Mouse (Mus musculus): Measurements from ENCODE around the gene Ginm1.
"Not testable (repeated sequence)": the region's sequence is repeated elsewhere in the genome, so short reads cannot be mapped to it uniquely, and the experiment has no call there.

Gene Ginm1

GRCm38 (mm10) chr10:7809937-7810336, 17.3 kb upstream of the Ginm1 start:
- DNase-seq (ENCODE audit: low spot score), result no peak

- no peak for DNase-seq (ENCODE audit: low spot score)
Measured at GRCm38 (mm10) chr10:7802519-7803140, 10.0 kb upstream of the Ginm1 start.

DNA sequence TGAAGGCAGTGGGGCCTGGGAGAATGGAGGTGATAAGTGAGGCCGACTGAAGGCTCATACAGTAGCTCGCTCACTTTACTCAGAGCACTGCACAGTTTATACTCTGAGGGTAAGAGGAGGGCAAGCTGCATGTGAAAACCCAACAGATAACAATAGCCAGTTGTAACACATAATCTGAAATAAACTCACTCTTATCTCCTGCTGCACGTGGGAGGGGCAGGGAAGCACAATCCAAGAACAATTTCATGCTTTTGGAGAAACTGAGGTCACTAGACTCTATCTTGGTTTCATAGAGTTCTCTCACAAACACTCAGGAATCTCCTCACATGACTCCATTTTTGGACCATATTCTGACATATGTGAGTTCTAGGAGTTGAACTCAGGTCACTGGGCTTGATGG, 8.6 kb upstream of the Ginm1 start:
- DNase-seq (ENCODE audit: low spot score), result no peak

DNA sequence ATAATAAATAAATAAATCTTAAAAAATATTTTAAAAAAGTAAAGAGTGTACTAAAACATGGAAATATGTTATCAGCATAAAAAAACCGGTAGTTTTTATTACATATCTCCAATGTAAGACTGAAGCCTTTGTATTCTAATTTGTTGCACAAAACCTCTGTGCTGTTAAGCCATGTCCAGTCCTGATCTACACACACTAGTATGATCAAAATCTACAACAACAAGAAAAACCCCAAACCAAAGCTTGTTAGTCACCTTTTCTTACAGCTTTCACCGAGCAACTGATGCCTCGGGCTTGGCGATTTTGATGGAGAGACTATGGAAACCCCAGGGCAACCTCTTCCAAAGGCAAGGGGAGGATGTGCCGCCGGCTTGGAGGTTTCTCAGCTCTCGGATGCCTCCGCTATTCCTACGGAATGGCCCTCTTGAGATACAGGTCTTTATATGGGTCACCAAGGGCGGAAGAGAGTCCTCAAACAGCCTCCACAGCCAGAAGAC, 322 bp downstream of the Ginm1 start:
- no peak for DNase-seq (ENCODE audit: low spot score)

DNA sequence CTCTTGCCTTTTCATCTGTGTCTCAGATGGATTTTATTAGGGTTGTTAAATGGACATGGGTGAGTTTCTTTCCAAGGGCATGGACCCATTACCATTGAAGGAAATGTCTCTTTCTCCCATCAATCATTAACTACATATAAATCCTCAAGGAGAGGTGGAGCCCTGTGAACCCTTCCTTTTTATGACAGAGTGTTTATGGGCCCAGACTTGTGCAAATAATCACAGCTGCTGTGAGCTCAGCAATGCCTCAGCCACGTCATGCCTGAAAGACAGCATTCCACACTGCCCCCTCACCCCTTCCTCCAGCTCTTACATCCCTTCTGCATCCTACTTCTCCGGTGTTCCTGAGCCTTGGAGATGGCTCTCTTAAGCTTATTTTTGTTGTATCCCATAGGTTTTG, 5.3 kb downstream of the Ginm1 start:
- no peak for DNase-seq (ENCODE audit: low spot score)

- DNase-seq (ENCODE audit: low spot score), result no peak
Measured at GRCm38 (mm10) chr10:7781214-7781613, 11.4 kb downstream of the Ginm1 start.

GRCm38 (mm10) chr10:7780238-7781176, 12.1 kb downstream of the Ginm1 start:
- DNase-seq (ENCODE audit: low spot score), result peak; percentile 90

DNA sequence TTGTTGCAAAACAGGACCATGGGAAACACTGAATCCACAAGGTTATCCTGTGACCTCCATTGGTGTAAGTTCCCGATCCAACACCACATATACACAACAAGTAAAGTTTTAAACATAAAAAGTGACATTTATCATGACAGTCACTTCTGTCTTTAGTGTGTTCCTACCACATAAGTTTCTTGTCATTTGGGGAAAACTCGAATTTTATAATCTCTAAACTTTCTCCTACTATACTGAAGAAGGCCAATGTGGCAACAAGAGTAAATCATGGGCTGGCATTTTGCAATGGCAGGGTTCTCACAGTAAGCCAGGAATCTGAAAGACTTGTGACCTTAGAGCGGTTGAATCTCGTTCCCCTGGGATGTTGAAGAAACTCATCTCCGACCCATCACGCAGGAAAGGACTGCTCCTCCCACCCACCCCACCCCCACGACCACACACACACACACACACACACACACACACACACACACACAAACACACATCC, 12.8 kb downstream of the Ginm1 start:
- DNase-seq (ENCODE audit: low spot score), result no peak

- no peak for DNase-seq (ENCODE audit: low spot score)
Measured at GRCm38 (mm10) chr10:7778361-7778760, 14.3 kb downstream of the Ginm1 start.

DNA sequence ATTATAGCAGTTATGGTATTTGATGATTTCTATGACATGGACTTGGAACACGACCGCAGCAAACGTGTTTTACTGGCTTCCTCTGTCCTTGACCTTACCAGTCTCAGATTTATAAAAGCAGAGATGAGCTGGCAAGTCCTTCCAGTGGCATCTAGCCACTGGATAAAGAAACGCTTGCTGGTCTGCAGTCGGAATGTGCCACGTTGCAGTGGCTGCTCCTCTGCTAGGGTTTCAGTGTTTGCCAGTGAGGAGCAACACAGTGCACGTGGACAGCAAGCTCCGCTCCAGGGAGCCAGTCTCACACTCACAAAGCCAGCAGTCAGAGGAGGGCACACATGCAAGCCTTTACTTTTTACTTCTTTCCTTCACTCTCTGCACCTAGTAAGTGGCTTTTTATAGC, 17.2 kb downstream of the Ginm1 start:
- DNase-seq (ENCODE audit: low spot score), result no peak

GRCm38 (mm10) chr10:7772769-7773168, 19.9 kb downstream of the Ginm1 start:
- DNase-seq (ENCODE audit: low spot score), result no peak

- no peak for DNase-seq (ENCODE audit: low spot score)
Measured at GRCm38 (mm10) chr10:7772346-7772745, 20.3 kb downstream of the Ginm1 start.

DNA sequence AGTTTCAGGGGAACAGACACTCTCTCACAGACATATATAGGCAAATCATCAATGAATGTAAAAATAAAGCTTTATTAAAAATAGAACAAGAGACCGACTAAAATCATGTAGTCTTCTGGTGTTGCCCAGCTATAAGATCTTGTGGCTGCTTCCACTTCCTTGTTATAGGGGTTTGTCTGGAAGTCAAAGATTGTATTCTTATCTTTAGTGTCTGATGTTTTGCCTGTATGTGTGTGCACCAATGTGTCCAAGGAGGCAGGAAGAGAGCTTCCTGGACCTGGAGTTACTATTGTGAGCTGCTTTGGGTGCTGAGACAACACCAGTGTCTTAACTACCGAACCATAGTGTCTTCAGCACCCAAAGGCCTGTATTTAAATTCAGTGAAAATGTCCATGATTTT, 35.1 kb downstream of the Ginm1 start:
- no peak for DNase-seq (ENCODE audit: low spot score)

DNA sequence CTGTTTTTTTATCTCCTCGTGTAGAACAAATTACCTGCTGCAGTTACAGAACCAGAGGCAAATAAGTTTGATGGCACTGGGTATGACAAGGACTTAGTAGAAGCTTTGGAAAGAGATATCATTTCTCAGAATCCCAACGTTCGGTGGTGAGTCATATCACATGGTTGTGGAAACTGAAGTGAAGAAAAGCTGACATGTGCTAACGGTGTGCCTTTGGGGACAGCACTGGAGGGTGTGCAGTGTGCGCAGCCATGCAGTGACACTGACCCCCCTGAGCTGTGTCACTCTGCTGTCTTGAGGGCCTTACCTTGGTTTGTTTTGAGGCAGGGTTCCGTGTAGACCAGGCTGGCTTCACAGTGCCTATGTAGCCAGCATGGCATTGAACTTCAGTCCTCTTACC, 43.9 kb downstream of the Ginm1 start:
- DNase-seq (ENCODE audit: low spot score), result no peak

DNA sequence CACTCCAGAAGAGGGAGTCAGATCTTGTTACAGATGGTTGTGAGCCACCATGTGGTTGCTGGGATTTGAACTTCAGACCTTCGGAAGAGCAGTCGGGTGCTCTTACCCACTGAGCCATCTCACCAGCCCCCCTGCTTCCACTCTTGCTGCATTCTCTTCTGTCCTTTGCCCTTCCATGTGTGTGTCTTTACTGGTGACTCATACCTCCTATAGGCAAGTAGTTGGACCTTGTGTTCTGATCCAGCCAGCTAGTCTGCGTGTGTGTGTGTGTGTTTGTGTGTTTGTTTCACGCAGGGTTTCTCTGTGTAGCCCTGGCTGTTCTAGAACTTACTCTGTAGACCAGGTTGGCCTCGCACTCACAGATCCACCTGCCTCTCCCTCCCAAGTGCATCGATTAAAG, 47.1 kb downstream of the Ginm1 start:
- not testable (repeated sequence) for DNase-seq (ENCODE audit: low spot score)

- no peak for DNase-seq (ENCODE audit: low spot score)
Measured at GRCm38 (mm10) chr10:7737914-7738313, 54.7 kb downstream of the Ginm1 start.

- no peak for DNase-seq (ENCODE audit: low spot score)
Measured at GRCm38 (mm10) chr10:7737122-7737521, 55.5 kb downstream of the Ginm1 start.

DNA sequence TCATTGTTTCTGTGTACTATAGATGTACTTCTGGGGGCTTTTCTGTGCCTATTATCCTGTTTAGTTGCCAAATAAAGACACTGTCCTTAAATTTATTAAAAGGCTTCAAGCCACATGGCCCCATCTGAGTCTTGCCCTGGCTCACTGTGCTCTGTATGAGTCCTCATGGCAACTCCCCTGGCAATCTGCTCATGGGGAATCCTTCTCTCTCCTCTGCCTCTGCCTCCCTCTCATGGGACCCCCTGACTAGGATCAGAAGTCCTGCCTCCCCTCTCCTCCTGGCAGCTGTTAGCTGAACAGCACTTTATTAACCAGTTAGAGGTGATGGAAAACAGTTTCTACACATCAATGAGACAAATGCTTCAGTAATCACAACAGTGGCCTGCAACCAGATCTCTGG, 61.0 kb downstream of the Ginm1 start:
- DNase-seq (ENCODE audit: low spot score), result no peak

GRCm38 (mm10) chr10:7727011-7727410, 65.6 kb downstream of the Ginm1 start:
- no peak for DNase-seq (ENCODE audit: low spot score)

DNA sequence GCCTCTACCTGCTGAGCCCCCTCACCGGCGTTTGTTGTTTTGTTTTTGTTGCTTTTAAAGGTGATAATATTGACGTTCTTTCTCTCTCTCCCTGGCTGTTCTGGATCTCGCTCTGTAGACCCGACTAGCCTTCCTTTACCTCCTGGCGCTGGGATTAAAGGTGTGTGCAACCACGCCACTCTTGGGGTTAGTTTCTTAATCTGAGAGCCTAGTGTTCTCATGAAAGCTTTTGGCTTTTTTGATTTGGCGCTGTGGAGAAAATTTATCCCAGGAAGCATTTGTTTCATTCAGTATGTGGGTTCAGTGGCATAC, 66.2 kb downstream of the Ginm1 start:
- DNase-seq (ENCODE audit: low spot score), result no peak

- peak; percentile 93 for DNase-seq (ENCODE audit: low spot score)
Measured at GRCm38 (mm10) chr10:7725751-7726500, 66.7 kb downstream of the Ginm1 start, which contains the start of gene Katna1. Gene Katna1 (plus strand): TSS chr10:7726000.
